Mouse (Mus musculus) CH12.LX (cell line): ENCODE measurements at regions not wholly inside any gene's neighbourhood (a gene's known extent, or its start where the extent isn't known, plus 50 kb on each side); places are given as distances from the start of the nearest gene placed in this dataset.

Experiments used
- DNase-seq: peaks from one replicate; pipeline ENCODE4 v3.0.0-alpha.2; 2013; ENCODE audit errors: extremely low read depth
- H3K27ac ChIP-seq: 2 replicates; pipeline ENCODE4 v1.5.1; 2012; ENCODE audit warnings: low read depth, mild to moderate bottlenecking, control low read depth, moderate library complexity; ENCODE audit not compliant: insufficient read depth
- H3K27me3 ChIP-seq: replicated peaks from 2 replicates; pipeline ENCODE3; 2012; ENCODE audit warnings: inconsistent platforms
- H3K36me3 ChIP-seq, 2 experiments: replicated peaks in 1 of 2; 2 replicates each; pipeline versions ENCODE3 to v1.6.1; 2012; ENCODE audit warnings: inconsistent platforms in 1 of 2, low read length in 1 of 2, mild to moderate bottlenecking in 1 of 2, mixed read lengths in 1 of 2, moderate library complexity in 1 of 2; ENCODE audit not compliant: control insufficient read depth in 1 of 2, insufficient read depth in 1 of 2
- H3K4me1 ChIP-seq, 2 experiments: 2 replicates each; pipeline ENCODE4 v1.6.1; 2012; ENCODE audit warnings: inconsistent platforms in 1 of 2, moderate library complexity in 1 of 2; ENCODE audit not compliant: insufficient read depth in 2 of 2, control insufficient read depth in 1 of 2
- H3K4me2 ChIP-seq: 2 replicates; pipeline ENCODE4 v1.6.1; 2012; ENCODE audit warnings: low read depth, mild to moderate bottlenecking, control low read depth; ENCODE audit not compliant: poor library complexity, insufficient read depth, severe bottlenecking
- H3K4me3 ChIP-seq, 3 experiments: fragments of 150-350 bp in 1 of 3; sonication (generic) in 1 of 3; replicated peaks in 1 of 3; 2 replicates each; pipeline versions ENCODE3 to v1.5.1; 2011 to 2012; ENCODE audit warnings: low read depth in 2 of 3, low read length in 2 of 3, mild to moderate bottlenecking in 2 of 3, moderate library complexity in 2 of 3, control low read depth in 1 of 3, improper control_type of control experiment in 1 of 3, inconsistent platforms in 1 of 3, mixed read lengths in 1 of 3; ENCODE audit not compliant: poor library complexity in 1 of 3
- H3K79me2 ChIP-seq: replicated peaks from 2 replicates; pipeline ENCODE4 v1.6.1; 2012; ENCODE audit warnings: mild to moderate bottlenecking, moderate library complexity; ENCODE audit not compliant: control insufficient read depth, poor library complexity, insufficient read depth, severe bottlenecking; ENCODE audit errors: extremely low read depth
- H3K9ac ChIP-seq: 2 replicates; pipeline ENCODE4 v1.6.1; 2012; ENCODE audit warnings: low read depth, mild to moderate bottlenecking, control low read depth, moderate library complexity; ENCODE audit not compliant: insufficient read depth
- H3K9me3 ChIP-seq: replicated peaks from 2 replicates; pipeline ENCODE3; 2012; ENCODE audit warnings: low read length, inconsistent platforms, mixed read lengths
- CTCF ChIP-seq, 2 experiments: IDR thresholded peaks in 1 of 2; conservative IDR thresholded peaks in 1 of 2; 2 replicates each; pipeline ENCODE4 v1.5.1; 2011 to 2012; ENCODE audit warnings: low read depth in 2 of 2, low read length in 2 of 2, improper control_type of control experiment in 1 of 2, inconsistent platforms in 1 of 2, mild to moderate bottlenecking in 1 of 2, moderate library complexity in 1 of 2
- ETS1 ChIP-seq: conservative IDR thresholded peaks from 2 replicates; pipeline ENCODE4 v1.6.1; 2012; ENCODE audit warnings: low read depth, mild to moderate bottlenecking, inconsistent platforms, low read length, improper control_type of control experiment, moderate library complexity
- GABPA ChIP-seq: IDR thresholded peaks from 2 replicates; pipeline ENCODE4 v1.6.1; 2012; ENCODE audit warnings: low read depth, low read length, improper control_type of control experiment, inconsistent platforms; ENCODE audit not compliant: insufficient replicate concordance
- HCFC1 ChIP-seq: IDR thresholded peaks from 2 replicates; pipeline ENCODE4 v1.6.1; 2012; ENCODE audit warnings: low read depth, mild to moderate bottlenecking, inconsistent platforms, low read length, improper control_type of control experiment
- MAX ChIP-seq: IDR thresholded peaks from 2 replicates; pipeline ENCODE4 v1.6.1; 2011; ENCODE audit warnings: low read length, improper control_type of control experiment
- MAZ ChIP-seq: IDR thresholded peaks from 2 replicates; pipeline ENCODE4 v1.6.1; 2012; ENCODE audit warnings: low read depth, mild to moderate bottlenecking, inconsistent platforms, low read length, improper control_type of control experiment, moderate library complexity
- MXI1 ChIP-seq: IDR thresholded peaks from 2 replicates; pipeline ENCODE4 v1.6.1; 2011; ENCODE audit warnings: mild to moderate bottlenecking, low read depth, low read length, improper control_type of control experiment
- MYC ChIP-seq: IDR thresholded peaks from 2 replicates; pipeline ENCODE4 v1.6.1; 2011; ENCODE audit warnings: low read depth, mild to moderate bottlenecking, improper control_type of control experiment, low read length
- POLR2A ChIP-seq: IDR thresholded peaks from 2 replicates; pipeline ENCODE4 v1.6.1; 2011; ENCODE audit warnings: low read depth, mild to moderate bottlenecking, improper control_type of control experiment, low read length
- POLR2AphosphoS2 ChIP-seq: IDR thresholded peaks from 2 replicates; pipeline ENCODE4 v1.6.1; 2011; ENCODE audit warnings: low read depth, low read length, improper control_type of control experiment
- RCOR1 ChIP-seq: conservative IDR thresholded peaks from 2 replicates; pipeline ENCODE4 v1.6.1; 2012; ENCODE audit warnings: low read depth, mild to moderate bottlenecking, inconsistent platforms, low read length, improper control_type of control experiment
- SIN3A ChIP-seq: IDR thresholded peaks from 2 replicates; pipeline ENCODE4 v1.6.1; 2012; ENCODE audit warnings: low read length, improper control_type of control experiment, inconsistent platforms
- TBP ChIP-seq: conservative IDR thresholded peaks from 2 replicates; pipeline ENCODE4 v1.6.1; 2011; ENCODE audit warnings: low read depth, low read length, improper control_type of control experiment
- UBTF ChIP-seq: IDR thresholded peaks from 2 replicates; pipeline ENCODE4 v1.6.1; 2012; ENCODE audit warnings: low read depth, mild to moderate bottlenecking, inconsistent platforms, low read length, improper control_type of control experiment, moderate library complexity
- ZC3H11A ChIP-seq: IDR thresholded peaks from 2 replicates; pipeline ENCODE4 v1.6.1; 2012; ENCODE audit warnings: low read depth, mild to moderate bottlenecking, inconsistent platforms, low read length, improper control_type of control experiment
- ZMIZ1 ChIP-seq: IDR thresholded peaks from 2 replicates; pipeline ENCODE4 v1.6.1; 2012; ENCODE audit warnings: low read depth, mild to moderate bottlenecking, inconsistent platforms, low read length, improper control_type of control experiment
- ZNF384 ChIP-seq: IDR thresholded peaks from 2 replicates; pipeline ENCODE4 v1.6.1; 2012; ENCODE audit warnings: low read depth, low read length, improper control_type of control experiment, inconsistent platforms
- dilution Hi-C: fragments of 300-500 bp; cut with MboI; formaldehyde crosslinking; loops from 2 replicates; pipeline ENCODE4 v1.14.3; 2020; ENCODE audit warnings: low sequenced_read_pairs; ENCODE audit not compliant: extremely low pct_unique_long_range_greater_than_20kb, extremely low pct_ligation_motif_present
- in situ Hi-C: fragments of 300-500 bp; cut with MboI; formaldehyde crosslinking; loops from 3 replicates; pipeline ENCODE4 v1.14.3; 2019; ENCODE audit warnings: low sequenced_read_pairs, low pct_ligation_motif_present, low pct_unique_long_range_greater_than_20kb, mixed read lengths

- H3K27me3 ChIP-seq: no peaks in the 10 kb centered on the region
- TF ChIP-seq POLR2AphosphoS2 (no peak), MXI1 (no peak)
- no peaks in the 10 kb centered on the region for H3K36me3 ChIP-seq
- dilution Hi-C loops (no loop called here), in situ Hi-C loops (no loop called here)
- H3K9ac ChIP-seq: no peak overlapping the region
- no peaks in the 10 kb centered on the region for H3K9me3 ChIP-seq
- no peak overlapping the region for H3K27ac ChIP-seq
- H3K79me2 ChIP-seq: no peaks in the 10 kb centered on the region
- H3K4me1 ChIP-seq: no peaks in the 10 kb centered on the region
- no peak overlapping the region for H3K4me3 ChIP-seq
- no peak for DNase-seq
- H3K4me2 ChIP-seq: no peak overlapping the region
Observed at GRCm38 (mm10) chr2:45652977-45653376, 535.8 kb upstream of the Zeb2 start.

GRCm38 (mm10) chr2:45650271-45650985, 533.2 kb upstream of the Zeb2 start:
- DNase-seq: no peak
- H3K9me3 ChIP-seq: no peaks in the 10 kb centered on the region
- TF ChIP-seq MXI1 (no peak), POLR2A (no peak), SIN3A (no peak), MAZ (no peak), GABPA (no peak), CTCF (conservative IDR thresholded peaks at IDR 0.05 in 1 of 2, IDR thresholded peaks at IDR 0.05 in 1 of 2; ENCODE audit: low read depth in 2 of 2, low read length in 2 of 2) (no peak), ETS1 (no peak), UBTF (no peak), TBP (no peak), HCFC1 (no peak), ZC3H11A (no peak), ZMIZ1 (no peak), MYC (no peak), MAX (no peak), ZNF384 (no peak), RCOR1 (no peak)
- H3K27ac ChIP-seq: no peak overlapping the region
- H3K79me2 ChIP-seq: no peaks in the 10 kb centered on the region
- H3K36me3 ChIP-seq: no peaks in the 10 kb centered on the region
- no peaks in the 10 kb centered on the region for H3K27me3 ChIP-seq
- dilution Hi-C loops: no loop called here
- H3K9ac ChIP-seq: no peak overlapping the region
- H3K4me1 ChIP-seq: no peaks in the 10 kb centered on the region
- H3K4me2 ChIP-seq: no peak overlapping the region
- in situ Hi-C loops: no loop called here
- H3K4me3 ChIP-seq: no peak overlapping the region
